Mouse (Mus musculus): ENCODE measurements around the gene Gm49601. TPM values are rescaled to one million over a fixed set of nuclear protein-coding genes. Genes with fewer than 3 reads are reported as not detected.

Gene Gm49601
- 1.4 and 1.8 TPM in 2 replicates for polyA plus RNA-seq (2015; fragmentation: Nextera tagmentation; extraction: Ambion mirVana)

DNA sequence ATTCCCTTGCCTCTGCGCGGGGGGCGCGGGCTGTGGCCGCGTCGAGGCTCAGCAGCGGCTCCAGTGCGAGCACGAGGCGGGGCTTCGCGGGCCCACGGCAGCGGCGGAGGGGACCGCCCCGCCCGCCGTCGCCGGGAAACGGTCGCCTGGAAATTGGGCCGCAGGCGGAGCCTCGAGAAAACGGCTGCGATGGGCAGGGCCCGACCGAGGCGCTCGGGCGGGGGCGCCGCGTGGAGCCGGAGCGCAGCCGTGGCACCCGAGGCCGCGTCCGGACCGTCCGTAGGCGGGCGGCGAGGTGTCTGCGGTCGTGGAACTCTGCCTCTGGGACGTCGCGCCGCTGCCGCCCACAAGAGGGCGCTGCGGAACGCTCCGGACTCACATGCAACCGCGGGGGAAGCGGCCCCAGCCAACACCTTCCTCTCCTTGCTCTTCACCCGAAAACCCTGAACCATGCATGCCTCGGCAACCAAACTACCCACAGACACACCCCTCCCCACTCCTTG, at the start of gene Gm49601:
Gm49601 (minus strand) TSS at position 52 of the 503 bp plus-strand sequence.
- H3K4me1 ChIP-seq: peaks cover 44% of the 10 kb centered on the region
- no peak for ATAC-seq (ENCODE audit: extremely low read depth, insufficient number of reproducible peaks, low FRiP score, low TSS enrichment)
- peak within 1 kb of the TSS; percentile 58 for H3K4me3 ChIP-seq
- peak within 1 kb of the TSS; percentile 77 for H3K9ac ChIP-seq
- H3K27me3 ChIP-seq (replicated peaks): peaks cover 92% of the 10 kb centered on the region
- no peaks in the 10 kb centered on the region for H3K9me3 ChIP-seq
- H3K36me3 ChIP-seq: no peaks in the 10 kb centered on the region; the same call in 1 of the 2 replicates
- peak within 1 kb of the TSS; percentile 81 for H3K4me2 ChIP-seq
- no peak within 1 kb of the TSS for H3K27ac ChIP-seq (replicated peaks)
- WGBS: under 1% methylated on average over 65 of the region's 65 CpGs

DNA sequence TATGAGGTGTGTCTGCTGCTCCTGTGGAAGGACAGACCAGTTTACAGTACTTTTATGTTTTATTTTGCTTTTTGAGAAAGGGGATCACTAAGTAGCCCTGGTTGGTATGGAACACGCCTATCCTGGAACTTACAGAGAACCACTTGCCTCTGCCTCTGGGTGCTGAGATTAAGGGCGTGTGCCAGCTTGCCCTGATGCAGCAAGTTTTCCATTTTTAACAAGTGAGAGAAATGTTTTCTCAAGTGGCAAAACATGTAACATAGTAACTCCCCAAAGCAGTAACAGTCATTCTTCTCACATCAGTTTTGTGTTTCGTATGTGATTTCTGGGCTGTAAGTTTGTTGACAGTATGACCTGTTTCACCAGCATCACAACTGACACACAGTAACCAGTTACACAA, 46.8 kb upstream of the Gm49601 start:
- ATAC-seq (ENCODE audit: extremely low read depth, insufficient number of reproducible peaks, low FRiP score, low TSS enrichment): no peak
- Histone ChIP-seq H3K9me3 (no peaks in the 10 kb centered on the region), H3K9ac (no peak overlapping the region), H3K4me1 (no peaks in the 10 kb centered on the region), H3K4me3 (no peak overlapping the region), H3K4me2 (no peak overlapping the region), H3K36me3 (no peaks in the 10 kb centered on the region), H3K27me3 (replicated peaks) (peaks cover 15% of the 10 kb centered on the region), H3K27ac (replicated peaks) (no peak overlapping the region)
- 65% methylated on average over 3 of the region's 3 CpGs for WGBS

DNA sequence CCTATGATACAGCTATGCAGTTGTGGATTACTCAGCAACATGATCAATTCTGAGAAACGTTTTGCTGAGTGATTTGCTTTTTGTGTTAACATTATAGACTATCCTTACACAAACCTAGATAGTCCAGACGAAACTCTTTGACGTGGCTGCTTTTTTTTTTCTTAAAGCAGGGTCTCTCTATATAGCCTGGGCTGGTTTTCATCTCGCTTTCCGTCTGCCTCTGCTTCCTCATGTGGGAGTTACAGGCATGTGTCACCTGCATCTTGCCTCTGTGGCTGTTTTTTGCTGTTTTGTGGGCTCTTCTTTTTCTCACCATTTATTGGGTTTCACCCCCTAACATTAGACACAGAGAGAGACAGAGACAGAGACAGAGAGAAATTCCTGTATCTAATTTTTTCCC, 45.8 kb upstream of the Gm49601 start:
- no peak overlapping the region for H3K4me3 ChIP-seq
- no peaks in the 10 kb centered on the region for H3K36me3 ChIP-seq
- H3K4me2 ChIP-seq: no peak overlapping the region
- 46% methylated on average over 5 of the region's 5 CpGs for WGBS
- no peak for ATAC-seq (ENCODE audit: extremely low read depth, insufficient number of reproducible peaks, low FRiP score, low TSS enrichment)
- H3K9me3 ChIP-seq: no peaks in the 10 kb centered on the region
- no peaks in the 10 kb centered on the region for H3K4me1 ChIP-seq
- no peak overlapping the region for H3K9ac ChIP-seq
- peaks cover 15% of the 10 kb centered on the region for H3K27me3 ChIP-seq (replicated peaks)
- H3K27ac ChIP-seq (replicated peaks): no peak overlapping the region

DNA sequence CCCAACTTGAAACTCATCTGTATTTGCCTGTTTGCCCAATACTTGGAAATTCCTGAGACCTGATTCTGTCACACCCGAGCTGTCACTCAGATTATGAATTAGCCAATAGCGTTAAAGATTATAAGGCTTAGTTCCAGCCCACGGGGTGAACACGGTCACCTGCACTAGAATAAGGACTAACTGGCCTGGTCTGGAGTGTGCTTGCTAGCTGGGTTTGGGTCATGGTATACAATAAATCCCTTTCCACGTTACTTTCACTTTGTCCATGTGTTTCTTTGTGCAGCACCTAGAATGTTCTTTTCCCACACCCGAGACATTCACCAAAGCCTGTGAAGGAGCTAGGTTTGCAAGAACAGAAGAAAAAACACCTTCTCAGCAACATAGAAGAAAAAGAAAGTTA, 43.7 kb upstream of the Gm49601 start:
- 69% methylated on average over 6 of the region's 6 CpGs for WGBS
- no peak overlapping the region for H3K27ac ChIP-seq (replicated peaks)
- no peaks in the 10 kb centered on the region for H3K9me3 ChIP-seq
- H3K4me3 ChIP-seq: no peak overlapping the region
- H3K4me1 ChIP-seq: no peaks in the 10 kb centered on the region
- H3K27me3 ChIP-seq (replicated peaks): peaks cover 15% of the 10 kb centered on the region
- no peak overlapping the region for H3K4me2 ChIP-seq
- H3K36me3 ChIP-seq: no peaks in the 10 kb centered on the region
- no peak for ATAC-seq (ENCODE audit: extremely low read depth, insufficient number of reproducible peaks, low FRiP score, low TSS enrichment)
- no peak overlapping the region for H3K9ac ChIP-seq

DNA sequence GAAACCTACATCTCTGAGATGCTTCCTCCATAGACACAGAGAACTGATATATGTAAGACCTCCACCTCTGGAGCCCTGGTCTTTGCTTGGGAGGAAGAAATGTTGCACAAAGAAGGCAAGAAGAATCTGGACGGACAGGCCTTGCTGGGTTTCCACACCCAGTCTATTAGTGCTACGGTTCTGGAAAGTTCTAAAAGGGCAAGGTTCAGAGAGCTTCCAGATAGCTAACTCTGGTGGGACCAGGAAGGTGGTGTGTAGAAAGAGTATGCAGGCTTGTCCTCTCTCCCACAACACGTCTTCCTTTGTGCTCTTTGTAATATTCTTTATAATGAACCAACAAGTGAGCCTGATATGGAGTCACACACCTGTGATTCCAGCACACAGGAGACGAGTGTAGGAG, 32.4 kb upstream of the Gm49601 start:
- WGBS: 68% methylated on average over 4 of the region's 4 CpGs
- Histone ChIP-seq H3K27ac (replicated peaks) (no peak overlapping the region), H3K9ac (no peak overlapping the region), H3K36me3 (no peaks in the 10 kb centered on the region), H3K4me2 (no peak overlapping the region), H3K27me3 (replicated peaks) (no peaks in the 10 kb centered on the region), H3K4me1 (no peaks in the 10 kb centered on the region), H3K9me3 (0 out of 2 replicates have a peak, but pooled peaks cover 2% of the 10 kb centered on the region), H3K4me3 (no peak overlapping the region)
- ATAC-seq (ENCODE audit: extremely low read depth, insufficient number of reproducible peaks, low FRiP score, low TSS enrichment): no peak

DNA sequence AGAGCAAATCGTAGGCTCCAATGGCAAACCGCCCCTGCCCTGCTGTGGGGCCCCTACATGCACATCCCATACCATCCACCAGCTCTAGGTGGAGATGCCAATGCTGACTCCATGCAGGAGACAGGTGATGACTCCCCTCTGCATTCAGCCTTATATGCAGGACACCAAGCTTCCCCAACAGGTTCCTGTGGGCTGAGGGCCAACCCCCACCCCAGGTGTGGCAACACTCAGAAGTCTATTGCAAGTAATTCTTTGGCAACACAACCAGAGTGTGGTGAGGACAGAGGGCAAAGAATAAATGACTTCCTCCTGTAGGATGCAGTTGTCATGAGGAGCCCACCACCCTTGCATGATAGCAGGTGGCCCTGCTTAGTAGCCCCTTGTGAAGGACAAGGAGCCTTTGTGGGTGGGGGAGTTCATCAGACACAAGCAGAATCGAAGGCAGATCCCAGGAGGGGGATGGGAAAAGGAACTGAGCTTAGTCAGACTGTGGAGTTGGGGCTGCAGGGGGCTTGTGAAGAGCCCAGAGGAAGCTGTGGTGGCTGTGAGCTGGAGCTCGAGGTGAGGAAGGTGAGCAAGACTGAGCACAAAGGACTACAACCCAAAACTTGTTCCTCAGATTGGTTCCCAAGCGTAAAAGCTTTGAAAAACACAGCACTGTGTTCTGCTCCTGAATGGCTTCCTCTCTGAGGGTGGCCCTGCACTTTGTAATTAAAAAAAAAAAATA, 29.3 kb upstream of the Gm49601 start:
- Histone ChIP-seq H3K27ac (replicated peaks) (no peak overlapping the region), H3K36me3 (no peaks in the 10 kb centered on the region), H3K27me3 (replicated peaks) (no peaks in the 10 kb centered on the region), H3K9me3 (0 out of 2 replicates have a peak, but pooled peaks cover 2% of the 10 kb centered on the region), H3K4me3 (no peak overlapping the region), H3K4me2 (no peak overlapping the region), H3K9ac (no peak overlapping the region), H3K4me1 (no peaks in the 10 kb centered on the region)
- ATAC-seq (ENCODE audit: extremely low read depth, insufficient number of reproducible peaks, low FRiP score, low TSS enrichment): no peak
- 50% methylated on average over 5 of the region's 5 CpGs for WGBS

DNA sequence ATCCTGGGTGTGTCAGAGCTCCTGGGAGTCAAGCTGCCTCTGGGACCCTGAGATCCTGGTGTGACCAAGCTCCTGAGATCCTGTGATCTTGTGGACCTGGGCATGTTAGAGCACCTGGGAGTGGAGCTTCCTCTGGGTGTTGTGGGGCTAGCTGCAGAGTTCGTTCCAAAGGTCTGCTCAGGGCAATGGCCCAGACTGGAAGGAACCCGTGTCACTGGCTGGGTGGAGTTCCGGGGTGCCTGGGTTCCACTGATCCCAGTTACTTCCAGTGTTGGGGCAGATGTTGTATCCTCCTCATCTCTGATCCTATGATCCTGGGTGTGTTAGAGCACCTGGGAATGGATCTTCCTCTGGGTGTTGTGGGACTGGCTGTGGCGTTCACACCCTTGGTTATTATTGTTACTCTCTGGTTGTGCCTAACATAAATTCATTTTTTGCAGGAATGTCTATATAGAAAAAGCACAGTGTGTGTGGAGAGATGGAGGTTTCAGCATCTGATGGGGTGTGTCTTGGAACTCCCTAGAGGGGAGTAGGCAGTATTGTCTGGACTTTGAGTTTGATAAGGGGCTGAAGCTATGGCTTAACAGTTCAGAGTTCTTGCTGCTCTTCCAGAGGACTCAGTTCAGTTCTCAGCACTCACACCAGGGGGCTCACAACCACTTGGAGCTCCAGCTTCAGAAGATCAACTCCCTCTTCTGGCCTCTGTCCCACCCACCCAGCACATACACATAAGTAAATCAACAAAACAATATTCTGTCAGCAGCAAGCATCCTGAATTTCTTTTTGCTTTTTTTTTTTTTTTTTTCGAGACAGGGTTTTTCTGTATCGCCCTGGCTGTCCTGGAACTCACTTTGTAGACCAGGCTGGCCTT, 27.3 kb upstream of the Gm49601 start:
- Histone ChIP-seq H3K27me3 (replicated peaks) (no peaks in the 10 kb centered on the region), H3K4me2 (no peak overlapping the region), H3K4me3 (no peak overlapping the region), H3K9me3 (no peaks in the 10 kb centered on the region), H3K9ac (no peak overlapping the region), H3K36me3 (no peaks in the 10 kb centered on the region), H3K4me1 (no peaks in the 10 kb centered on the region), H3K27ac (replicated peaks) (no peak overlapping the region)
- ATAC-seq (ENCODE audit: extremely low read depth, insufficient number of reproducible peaks, low FRiP score, low TSS enrichment): no peak
- 79% methylated on average over 6 of the region's 6 CpGs for WGBS

DNA sequence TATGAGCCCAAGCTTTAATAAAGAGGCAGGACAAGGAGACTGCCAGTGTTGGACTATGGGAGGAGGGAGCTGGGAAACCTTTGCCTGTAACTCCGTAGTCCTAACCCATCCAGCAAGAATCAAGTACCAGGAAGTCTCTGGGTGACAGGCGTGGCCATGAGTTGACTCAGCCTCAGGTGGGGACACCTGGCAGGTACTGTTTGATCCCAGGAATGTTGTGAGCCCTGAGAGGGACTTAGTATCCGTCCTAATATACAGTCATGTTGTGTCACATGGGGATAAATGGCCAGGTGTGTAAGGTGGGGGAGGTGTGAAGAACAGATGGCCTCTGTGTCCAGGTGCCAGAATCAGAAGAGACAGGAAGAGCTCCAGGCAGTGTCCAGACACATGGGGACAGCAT, 22.9 kb upstream of the Gm49601 start:
- Histone ChIP-seq H3K9ac (no peak overlapping the region), H3K4me2 (no peak overlapping the region), H3K9me3 (0 out of 2 replicates have a peak, but pooled peaks cover 3% of the 10 kb centered on the region), H3K4me1 (no peaks in the 10 kb centered on the region), H3K27ac (replicated peaks) (no peak overlapping the region), H3K27me3 (replicated peaks) (no peaks in the 10 kb centered on the region), H3K4me3 (no peak overlapping the region), H3K36me3 (no peaks in the 10 kb centered on the region)
- WGBS: 61% methylated on average over 3 of the region's 3 CpGs
- ATAC-seq (ENCODE audit: extremely low read depth, insufficient number of reproducible peaks, low FRiP score, low TSS enrichment): no peak

DNA sequence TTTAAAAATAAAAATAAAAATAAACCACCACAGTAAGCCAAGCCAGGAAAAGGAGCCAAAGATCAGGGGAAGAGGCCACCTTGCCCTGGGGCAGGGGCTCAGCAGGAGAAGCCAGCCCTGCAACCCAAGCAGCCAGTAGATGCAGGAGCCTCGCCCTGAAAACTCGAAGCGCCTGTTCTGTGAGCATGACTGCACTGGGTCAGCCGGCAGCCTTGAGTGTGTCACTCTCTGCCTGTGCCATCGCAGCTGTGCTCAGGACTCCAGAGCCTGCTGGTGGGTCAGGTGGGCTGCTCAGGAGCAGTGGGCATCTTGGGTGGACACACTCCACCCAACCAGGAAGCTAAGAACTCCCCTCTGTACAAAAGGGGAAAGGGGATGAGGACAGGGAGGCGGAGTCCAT, 19.1 kb upstream of the Gm49601 start:
- H3K27ac ChIP-seq (replicated peaks): no peak overlapping the region
- H3K4me3 ChIP-seq: no peak overlapping the region
- H3K4me2 ChIP-seq: no peak overlapping the region
- no peaks in the 10 kb centered on the region; the same call in 1 of the 2 replicates for H3K27me3 ChIP-seq (replicated peaks)
- no peaks in the 10 kb centered on the region for H3K36me3 ChIP-seq
- H3K9me3 ChIP-seq: 0 out of 2 replicates have a peak, but pooled peaks cover 3% of the 10 kb centered on the region
- 0 out of 2 replicates have a peak, but pooled peaks cover 7% of the 10 kb centered on the region for H3K4me1 ChIP-seq
- 66% methylated on average over 6 of the region's 6 CpGs for WGBS
- no peak for ATAC-seq (ENCODE audit: extremely low read depth, insufficient number of reproducible peaks, low FRiP score, low TSS enrichment)
- no peak overlapping the region for H3K9ac ChIP-seq

DNA sequence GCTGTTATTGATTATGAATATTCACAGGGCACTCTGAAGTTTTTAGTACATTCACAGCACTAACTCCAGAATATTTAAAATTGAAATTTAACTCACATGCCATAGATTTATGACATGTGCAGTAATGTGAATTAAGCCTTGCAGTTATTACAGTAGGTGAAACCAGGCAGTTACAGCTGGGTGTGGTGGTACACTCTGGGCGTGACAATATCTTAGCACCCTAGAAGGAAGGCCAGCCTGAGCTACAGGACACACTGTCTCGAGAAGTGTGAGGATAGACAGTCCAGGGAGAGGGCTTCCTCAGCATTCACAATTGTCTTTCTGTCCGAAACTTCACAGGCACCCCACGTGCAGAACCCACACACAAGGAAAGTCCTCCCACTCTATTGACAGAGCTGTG, 18.3 kb upstream of the Gm49601 start:
- Histone ChIP-seq H3K9ac (no peak overlapping the region), H3K36me3 (no peaks in the 10 kb centered on the region), H3K4me3 (no peak overlapping the region), H3K9me3 (0 out of 2 replicates have a peak, but pooled peaks cover 3% of the 10 kb centered on the region), H3K4me2 (no peak overlapping the region), H3K27ac (replicated peaks) (no peak overlapping the region), H3K27me3 (replicated peaks) (peaks cover 2% of the 10 kb centered on the region; the same call in 1 of the 2 replicates), H3K4me1 (0 out of 2 replicates have a peak, but pooled peaks cover 7% of the 10 kb centered on the region)
- 75% methylated on average over 4 of the region's 4 CpGs for WGBS
- no peak for ATAC-seq (ENCODE audit: extremely low read depth, insufficient number of reproducible peaks, low FRiP score, low TSS enrichment)

DNA sequence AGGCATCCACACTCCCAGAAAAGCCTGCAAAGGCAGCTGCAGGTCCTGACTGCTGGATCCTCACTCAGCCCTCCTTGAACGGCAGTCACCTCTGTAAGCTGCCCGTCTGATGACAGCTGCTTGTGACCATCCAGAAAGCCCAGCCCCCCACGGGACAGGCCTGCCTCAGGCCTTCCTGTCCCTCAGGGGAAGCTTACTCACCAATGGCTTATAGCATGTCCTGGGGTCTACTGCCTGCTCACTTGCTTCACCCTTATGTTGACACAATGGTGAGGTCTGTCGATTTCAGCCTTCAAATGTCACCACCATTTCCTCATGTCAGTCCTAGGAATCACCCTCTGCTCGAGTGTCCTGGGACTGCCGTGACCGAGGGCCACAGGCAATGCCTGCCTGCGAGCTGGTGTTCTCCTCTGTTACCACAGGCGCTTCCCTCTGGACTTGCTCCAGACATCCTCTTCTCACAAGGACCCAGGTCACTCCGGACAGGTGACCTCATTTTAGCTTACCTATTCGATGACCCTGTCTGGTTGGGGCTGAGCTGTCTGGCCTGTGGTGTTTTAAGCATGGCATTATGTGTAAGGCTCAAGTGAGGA, 17.3 kb upstream of the Gm49601 start:
- H3K36me3 ChIP-seq: no peaks in the 10 kb centered on the region
- no peak overlapping the region for H3K9ac ChIP-seq
- H3K27ac ChIP-seq (replicated peaks): no peak overlapping the region
- WGBS: 55% methylated on average over 11 of the region's 11 CpGs
- H3K4me2 ChIP-seq: no peak overlapping the region
- no peak overlapping the region for H3K4me3 ChIP-seq
- peaks cover 4% of the 10 kb centered on the region; the same call in 1 of the 2 replicates for H3K27me3 ChIP-seq (replicated peaks)
- 0 out of 2 replicates have a peak, but pooled peaks cover 7% of the 10 kb centered on the region for H3K4me1 ChIP-seq
- H3K9me3 ChIP-seq: 0 out of 2 replicates have a peak, but pooled peaks cover 3% of the 10 kb centered on the region
- ATAC-seq (ENCODE audit: extremely low read depth, insufficient number of reproducible peaks, low FRiP score, low TSS enrichment): no peak
